Mouse (Mus musculus) forebrain, embryonic 16.5 days (tissue): ENCODE measurements around the gene Tmem91. TPM values are rescaled to one million over a fixed set of nuclear protein-coding genes. Genes with fewer than 3 reads are reported as not detected.

Experiments used
- ATAC-seq: fragments of 200-750 bp; cut with Nextera tagmentation; 2 replicates; pipeline ENCODE4 v1.8.0; 2017; ENCODE audit warnings: mild to moderate bottlenecking, moderate library complexity
- H3K27ac ChIP-seq: fragments of 300-500 bp; sonication (generic); 2 replicates; pipeline ENCODE4 v1.5.1; 2014; ENCODE audit warnings: low read length, control low read depth
- H3K27me3 ChIP-seq: fragments of 300-500 bp; sonication (generic); replicated peaks from 2 replicates; pipeline ENCODE4 v1.6.1; 2014; ENCODE audit warnings: low read length; ENCODE audit not compliant: control insufficient read depth, insufficient read depth
- H3K36me3 ChIP-seq: fragments of 300-500 bp; sonication (generic); 2 replicates; pipeline ENCODE4 v1.6.1; 2014; ENCODE audit not compliant: control insufficient read depth, insufficient read depth
- H3K4me1 ChIP-seq: fragments of 300-500 bp; sonication (generic); replicated peaks from 2 replicates; pipeline ENCODE4 v1.6.1; 2014; ENCODE audit warnings: low read length; ENCODE audit not compliant: control insufficient read depth, insufficient read depth
- H3K4me2 ChIP-seq: fragments of 300-500 bp; sonication (generic); 2 replicates; pipeline ENCODE4 v1.6.1; 2014; ENCODE audit warnings: mild to moderate bottlenecking, low read length, control low read depth
- H3K4me3 ChIP-seq: fragments of 300-500 bp; sonication (generic); replicated peaks from 2 replicates; pipeline ENCODE4 v1.5.1; 2014; ENCODE audit warnings: mild to moderate bottlenecking, low read length, control low read depth
- H3K9ac ChIP-seq: fragments of 300-500 bp; sonication (generic); replicated peaks from 2 replicates; pipeline ENCODE4 v1.6.1; 2014; ENCODE audit warnings: low read depth, low read length, control low read depth
- H3K9me3 ChIP-seq: fragments of 300-500 bp; sonication (generic); 2 replicates; pipeline ENCODE4 v1.6.1; 2016; ENCODE audit warnings: low read length; ENCODE audit not compliant: control insufficient read depth
- WGBS: fragments of 180-500 bp; shearing (Covaris S2); extraction: QIAGEN DNeasy Blood & Tissue Kit; methylation state at CpG from one replicate; pipeline ENCODE4 v1.1.7; 2014; 5-methylcytosine and 5-hydroxymethylcytosine counted together
- polyA plus RNA-seq: library from polyadenylated mRNA; unstranded; fragments of >200 nt; fragmentation: Nextera tagmentation; extraction: Ambion mirVana; gene quantifications from 2 replicates; pipeline ENCODE4 v1.2.1, GENCODE M21; 2015

The Tmem91 gene
- polyA plus RNA-seq, 1 experiment from 2014 or later = 28.3 TPM

DNA sequence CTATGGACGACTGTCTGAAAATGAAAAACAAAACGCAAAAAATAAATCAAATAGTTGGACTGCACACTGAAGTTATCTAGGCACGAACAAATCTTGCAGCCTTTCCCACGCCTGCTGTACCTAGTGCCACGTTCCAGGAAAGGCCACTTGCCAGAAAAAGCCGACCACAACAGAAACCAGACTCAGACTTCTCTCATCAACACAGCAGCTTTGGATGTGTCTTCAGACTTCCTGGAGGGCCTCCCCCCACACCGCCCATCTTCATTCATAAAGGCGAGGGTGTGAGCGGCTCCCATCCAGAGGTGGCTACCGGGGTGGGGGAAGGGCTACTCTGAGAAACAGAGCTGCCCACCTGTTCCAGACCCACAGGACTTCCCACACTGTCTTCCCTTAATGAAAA, 30.8 kb downstream of the Tmem91 start:
- ATAC-seq = no peak
- 80% methylated on average over 10 of the region's 10 CpGs for WGBS
- H3K9ac ChIP-seq = no peak overlapping the region
- H3K27me3 ChIP-seq = no peaks in the 10 kb centered on the region
- H3K36me3 ChIP-seq = peaks cover 3% of the 10 kb centered on the region; the same call in 1 of the 2 replicates
- H3K4me3 ChIP-seq = no peak overlapping the region
- H3K4me1 ChIP-seq = peaks cover 4% of the 10 kb centered on the region
- H3K4me2 ChIP-seq = no peak overlapping the region
- no peak overlapping the region for H3K27ac ChIP-seq
- no peaks in the 10 kb centered on the region for H3K9me3 ChIP-seq

DNA sequence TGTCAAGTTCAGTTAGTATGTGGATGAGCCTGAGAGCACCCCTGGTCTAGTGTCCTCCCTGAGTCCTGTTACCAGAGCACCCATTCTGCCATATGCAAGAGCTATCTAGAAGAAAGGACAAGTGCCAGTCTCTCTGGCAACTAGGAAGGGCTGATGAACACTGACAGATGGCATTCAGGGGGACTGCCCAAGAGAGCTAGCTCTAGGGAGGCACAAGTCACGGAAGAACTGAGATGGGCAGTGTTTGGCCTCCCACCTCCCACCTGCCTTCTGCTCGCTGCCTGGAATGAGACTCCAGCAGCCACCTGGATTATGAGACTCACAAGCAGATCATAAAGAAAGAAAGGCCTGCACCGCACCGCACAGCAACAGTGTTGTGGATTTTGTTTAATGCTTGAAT, 35.2 kb downstream of the Tmem91 start:
- H3K27ac ChIP-seq = no peak overlapping the region
- H3K36me3 ChIP-seq = 0 out of 2 replicates have a peak, but pooled peaks cover 5% of the 10 kb centered on the region
- no peak overlapping the region for H3K4me2 ChIP-seq
- no peaks in the 10 kb centered on the region for H3K27me3 ChIP-seq
- H3K4me1 ChIP-seq = peaks cover 4% of the 10 kb centered on the region
- no peak overlapping the region for H3K9ac ChIP-seq
- no peak overlapping the region for H3K4me3 ChIP-seq
- no peak; the same call in 1 of the 2 replicates for ATAC-seq
- WGBS = 74% methylated on average over 4 of the region's 4 CpGs
- H3K9me3 ChIP-seq = no peaks in the 10 kb centered on the region

DNA sequence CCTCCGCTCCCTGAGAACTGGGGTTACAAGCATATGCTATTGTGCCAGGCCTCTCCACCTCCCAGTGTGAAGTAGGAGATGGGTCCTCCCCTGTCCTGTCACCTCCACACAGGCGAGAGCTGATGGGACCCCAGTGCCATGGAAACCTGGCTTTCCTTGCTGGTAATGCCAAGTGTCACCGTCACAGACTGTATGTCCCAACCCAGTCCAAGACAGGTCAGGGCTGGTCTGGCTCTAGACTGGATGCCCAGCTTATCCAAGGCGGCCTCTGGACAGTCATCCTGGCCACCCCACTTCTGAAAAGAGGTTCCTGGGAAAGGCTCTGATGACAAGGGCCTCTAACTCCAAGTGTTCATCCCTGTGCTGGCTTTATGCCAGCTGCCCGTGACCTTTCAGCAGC, 37.9 kb downstream of the Tmem91 start:
- Histone ChIP-seq H3K4me2 (no peak overlapping the region), H3K9ac (no peak overlapping the region), H3K27ac (no peak overlapping the region), H3K36me3 (peaks cover 13% of the 10 kb centered on the region), H3K4me3 (no peak overlapping the region), H3K9me3 (no peaks in the 10 kb centered on the region), H3K4me1 (peaks cover 4% of the 10 kb centered on the region), H3K27me3 (no peaks in the 10 kb centered on the region)
- no peak for ATAC-seq
- WGBS = 92% methylated on average over 5 of the region's 5 CpGs

DNA sequence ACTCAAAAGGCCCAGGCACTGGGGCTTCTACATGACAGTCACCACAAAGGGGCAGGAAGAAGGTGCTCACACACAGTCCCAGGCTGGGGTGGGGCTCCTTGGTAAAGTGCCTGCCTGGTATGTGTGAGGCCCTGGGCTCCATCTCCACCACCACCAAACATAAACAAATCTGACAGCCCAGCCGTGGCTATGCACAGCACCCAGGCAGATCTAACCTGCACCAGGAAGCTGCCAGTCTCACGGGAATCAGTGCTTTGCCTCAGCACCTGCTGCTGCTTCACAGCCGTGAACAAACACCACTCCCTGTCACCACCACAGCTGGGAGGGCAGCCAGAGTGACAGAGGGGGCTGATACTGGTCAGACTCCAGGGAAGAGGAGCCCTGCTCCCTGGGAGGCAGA, 38.6 kb downstream of the Tmem91 start:
- Histone ChIP-seq H3K4me1 (peaks cover 4% of the 10 kb centered on the region), H3K36me3 (peaks cover 13% of the 10 kb centered on the region), H3K9ac (no peak overlapping the region), H3K9me3 (no peaks in the 10 kb centered on the region), H3K4me3 (no peak overlapping the region), H3K27me3 (no peaks in the 10 kb centered on the region), H3K27ac (no peak overlapping the region), H3K4me2 (no peak overlapping the region)
- no peak for ATAC-seq
- WGBS = 79% methylated on average over 3 of the region's 3 CpGs

DNA sequence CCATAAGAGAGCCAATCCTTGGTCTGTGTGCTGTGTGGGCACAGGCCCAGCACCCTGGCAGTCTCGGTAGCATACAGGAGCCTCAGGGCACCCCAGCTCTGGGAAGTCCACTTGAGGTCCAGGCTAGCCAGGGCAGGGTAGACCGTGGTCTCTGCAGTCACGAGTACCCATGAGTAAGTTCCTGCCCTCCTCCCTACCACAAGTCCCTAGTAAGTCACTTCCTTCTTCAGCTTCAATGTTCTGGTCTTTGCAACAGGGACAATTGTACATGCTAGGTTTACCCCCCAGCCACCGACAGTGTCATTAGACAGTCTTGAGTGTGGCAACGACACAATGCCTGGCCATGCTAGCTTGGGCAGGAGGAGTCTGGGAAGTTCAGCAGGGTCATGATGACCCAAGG, 42.3 kb downstream of the Tmem91 start:
- Histone ChIP-seq H3K4me2 (no peak overlapping the region), H3K36me3 (peaks cover 22% of the 10 kb centered on the region), H3K4me3 (no peak overlapping the region), H3K27me3 (peaks cover 9% of the 10 kb centered on the region), H3K4me1 (no peaks in the 10 kb centered on the region), H3K27ac (no peak overlapping the region), H3K9ac (no peak overlapping the region), H3K9me3 (no peaks in the 10 kb centered on the region)
- WGBS = 96% methylated on average over 5 of the region's 5 CpGs
- ATAC-seq = no peak

DNA sequence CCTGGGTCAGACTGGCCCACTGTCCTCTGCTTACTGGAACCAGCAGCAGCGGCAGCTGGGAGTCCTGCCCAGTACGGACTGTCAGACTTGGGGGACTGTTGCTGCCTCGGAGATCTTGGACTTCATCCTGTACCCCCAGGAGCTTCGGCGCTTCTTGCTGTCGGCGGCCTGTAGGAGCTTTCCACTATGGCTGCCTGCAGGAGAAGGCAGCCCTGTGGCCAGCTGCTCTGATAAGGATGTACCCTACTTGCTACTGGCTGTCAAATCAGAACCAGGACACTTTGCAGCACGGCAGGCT, 46.7 kb downstream of the Tmem91 start:
- Histone ChIP-seq H3K4me2 (no peak overlapping the region), H3K36me3 (peaks cover 15% of the 10 kb centered on the region), H3K27me3 (peaks cover 9% of the 10 kb centered on the region), H3K9me3 (no peaks in the 10 kb centered on the region), H3K27ac (no peak overlapping the region), H3K9ac (no peak overlapping the region), H3K4me1 (peaks cover 10% of the 10 kb centered on the region), H3K4me3 (no peak overlapping the region)
- 70% methylated on average over 8 of the region's 8 CpGs for WGBS
- ATAC-seq = no peak

DNA sequence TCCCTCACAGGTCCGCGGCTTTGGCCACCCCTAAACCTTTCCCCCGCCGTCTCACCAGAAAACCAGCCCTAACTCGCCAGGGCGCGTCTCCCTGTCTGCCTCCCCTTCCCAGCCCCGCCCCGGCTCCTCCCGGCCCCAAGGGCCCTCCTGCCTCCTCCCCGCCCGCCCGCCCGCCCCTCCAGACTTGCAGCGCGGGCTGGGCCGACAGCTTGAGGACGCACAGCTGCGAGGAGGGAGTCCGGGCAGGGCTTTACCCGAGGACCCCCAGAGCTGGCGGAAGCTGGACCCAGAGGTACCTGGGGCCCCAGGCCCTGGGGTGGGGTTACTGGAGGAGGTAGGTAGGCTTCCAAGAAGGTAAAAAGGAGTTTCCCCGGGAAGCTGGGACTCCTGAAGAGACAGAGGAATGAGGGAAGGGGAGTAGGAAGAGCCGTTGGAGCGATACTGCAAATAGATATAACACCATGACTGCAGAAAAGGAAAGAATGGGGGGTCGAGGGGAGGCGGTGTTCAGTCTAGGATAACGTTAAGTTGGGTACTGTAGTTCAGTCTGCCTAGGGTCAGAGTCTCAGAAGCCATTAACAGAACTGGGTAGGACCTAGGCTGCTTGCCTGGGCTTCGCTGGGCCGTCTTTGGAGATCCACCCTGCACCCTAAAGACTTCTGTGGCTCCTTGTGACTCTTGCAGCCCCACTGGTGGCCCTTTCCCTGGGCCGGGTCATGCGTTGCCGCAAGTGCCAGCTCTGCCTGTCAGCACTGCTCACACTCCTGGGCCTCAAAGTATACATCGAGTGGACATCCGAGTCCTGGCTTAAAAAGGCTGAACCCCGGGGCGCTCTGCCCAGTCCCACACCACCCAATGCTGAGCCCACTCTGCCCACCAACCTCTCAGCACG, 47.3 kb downstream of the Tmem91 start:
- Histone ChIP-seq H3K4me3 (peak overlapping the region; percentile 24), H3K27me3 (peaks cover 9% of the 10 kb centered on the region), H3K36me3 (peaks cover 10% of the 10 kb centered on the region), H3K9ac (peak overlapping the region; percentile 0; the same call in 1 of the 2 replicates), H3K27ac (no peak overlapping the region), H3K4me2 (peak overlapping the region; percentile 37), H3K9me3 (no peaks in the 10 kb centered on the region), H3K4me1 (peaks cover 10% of the 10 kb centered on the region)
- ATAC-seq = no peak
- 23% methylated on average over 29 of the region's 38 CpGs for WGBS

DNA sequence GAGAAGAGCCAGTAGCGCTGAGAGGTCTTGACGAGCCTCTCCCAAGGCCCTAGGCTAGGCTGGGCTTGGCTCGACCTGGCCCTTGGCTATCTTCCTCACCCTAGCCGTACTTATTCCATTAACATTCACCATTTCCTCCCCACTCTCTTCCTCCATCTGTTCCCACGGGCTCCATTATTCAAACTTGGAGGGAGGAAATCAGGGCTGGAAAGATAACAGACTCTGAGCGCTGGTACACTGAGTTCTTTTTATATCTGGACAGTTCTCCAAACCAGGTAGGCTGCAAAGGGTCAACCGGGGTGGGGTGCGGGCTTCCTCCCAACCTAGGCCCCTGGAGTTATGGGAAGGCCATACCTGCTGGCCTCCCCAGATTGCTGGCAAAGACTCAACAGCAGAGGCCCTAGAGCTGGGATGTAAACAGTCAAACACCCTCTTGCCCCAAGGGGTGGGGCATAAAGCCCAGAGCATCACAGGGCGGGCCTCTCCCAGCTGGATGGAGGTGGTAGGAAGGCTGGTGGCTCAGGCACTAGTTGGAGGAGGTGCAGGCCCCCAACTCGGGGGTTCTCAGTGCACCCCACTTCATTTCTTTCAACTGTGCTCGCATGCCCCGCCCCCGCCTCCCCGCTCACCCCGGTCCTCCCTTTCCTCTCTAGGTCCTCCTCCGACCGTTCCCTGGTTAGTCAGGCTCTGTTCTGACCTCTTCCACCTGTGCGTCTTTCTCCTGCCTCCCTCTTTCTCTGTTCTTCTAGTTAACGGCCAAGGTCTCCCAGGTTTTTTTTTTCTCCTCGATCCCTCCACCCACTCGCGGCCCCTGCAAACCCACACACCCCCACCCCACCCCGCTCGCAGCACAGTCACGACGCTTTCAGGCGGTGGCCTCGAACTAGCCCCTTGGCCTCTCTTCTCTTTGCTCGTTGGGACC, 48.2 kb downstream of the Tmem91 start, which contains the start of gene B3gnt8:
Gene B3gnt8, plus strand, starts transcription at position 146 of the 922 bp plus-strand sequence.
- ATAC-seq = no peak; the same call in 1 of the 2 replicates
- H3K27ac ChIP-seq = no peak within 1 kb of the TSS
- peaks cover 10% of the 10 kb centered on the region for H3K4me1 ChIP-seq
- H3K27me3 ChIP-seq = peaks cover 9% of the 10 kb centered on the region
- H3K36me3 ChIP-seq = peaks cover 14% of the 10 kb centered on the region
- H3K4me3 ChIP-seq = peak within 1 kb of the TSS; percentile 24
- H3K9ac ChIP-seq = peak within 1 kb of the TSS; percentile 0; the same call in 1 of the 2 replicates
- WGBS = 23% methylated on average over 25 of the region's 29 CpGs
- H3K9me3 ChIP-seq = no peaks in the 10 kb centered on the region
- H3K4me2 ChIP-seq = peak within 1 kb of the TSS; percentile 37

DNA sequence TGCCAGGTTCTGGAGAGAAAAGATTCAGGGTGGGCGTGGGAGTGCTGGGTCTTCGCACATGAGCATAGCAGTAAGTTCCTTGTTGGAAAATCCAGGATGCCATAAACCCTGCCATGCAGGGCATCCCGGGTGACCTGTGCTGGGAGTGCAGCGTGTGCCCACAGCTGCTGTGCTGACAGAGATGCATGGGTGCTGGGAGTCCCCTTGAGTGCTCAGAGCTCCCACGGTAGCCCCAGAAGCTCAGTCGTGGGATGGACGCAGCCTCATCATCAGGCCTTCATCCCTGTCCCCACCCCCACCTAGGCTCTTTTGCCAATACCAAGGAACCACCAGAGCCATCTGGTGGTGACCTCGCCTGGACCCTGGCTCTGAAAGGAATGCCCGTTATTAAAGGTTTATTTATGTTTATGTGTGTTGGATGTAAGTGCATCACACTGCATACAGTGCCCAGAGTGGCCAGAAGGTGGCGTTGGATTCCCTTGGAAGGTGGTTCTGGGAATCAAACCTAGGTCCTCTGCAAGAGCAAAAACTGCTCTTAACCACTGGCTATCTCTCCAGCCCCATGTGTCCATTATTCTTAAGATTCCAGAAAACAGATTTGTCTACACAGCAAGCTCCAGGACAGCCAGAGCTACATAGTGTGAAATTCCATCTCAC, 49.2 kb downstream of the Tmem91 start:
- WGBS = 76% methylated on average over 10 of the region's 10 CpGs
- no peak overlapping the region for H3K4me3 ChIP-seq
- peaks cover 9% of the 10 kb centered on the region for H3K27me3 ChIP-seq
- ATAC-seq = no peak
- H3K36me3 ChIP-seq = peaks cover 14% of the 10 kb centered on the region
- no peaks in the 10 kb centered on the region for H3K9me3 ChIP-seq
- H3K27ac ChIP-seq = no peak overlapping the region
- no peak overlapping the region for H3K9ac ChIP-seq
- no peak overlapping the region for H3K4me2 ChIP-seq
- peaks cover 10% of the 10 kb centered on the region for H3K4me1 ChIP-seq
